Mouse (Mus musculus): ENCODE measurements at regions not wholly inside any gene's neighbourhood (a gene's known extent, or its start where the extent isn't known, plus 50 kb on each side); places are given as distances from the start of the nearest gene placed in this dataset.

GRCm38 (mm10) chr2:8026648-8027047 is 517.3 kb upstream of the Celf2 start:
- H3K27me3 ChIP-seq (replicated peaks; ENCODE audit: insufficient read depth, low read length), result no peaks in the 10 kb centered on the region
- no peak overlapping the region for H3K4me3 ChIP-seq (ENCODE audit: low read depth, low read length)

GRCm38 (mm10) chr2:8022651-8023050 is 513.3 kb upstream of the Celf2 start:
- WGBS, result 40% methylated on average over 3 of the region's 3 CpGs
- DNase-seq (ENCODE audit: low spot score) (no peak), ATAC-seq (no peak)
- no peak overlapping the region for H3K27ac ChIP-seq (ENCODE audit: low read length)
- no peak for TF ChIP-seq EP300 (IDR thresholded peaks at IDR 0.05)
- no peak for TF ChIP-seq CTCF (IDR thresholded peaks at IDR 0.05)
- H3K27me3 ChIP-seq (replicated peaks; ENCODE audit: insufficient read depth, low read length), result no peaks in the 10 kb centered on the region
- H3K4me2 ChIP-seq (replicated peaks; ENCODE audit: low read depth, low read length), result no peak overlapping the region
- H3K4me3 ChIP-seq (ENCODE audit: low read depth, low read length), result no peak overlapping the region
- no peaks in the 10 kb centered on the region for H3K9me3 ChIP-seq (ENCODE audit: low read length)
- no peaks in the 10 kb centered on the region for H3K36me3 ChIP-seq (ENCODE audit: insufficient read depth, low read length)
- no peak overlapping the region for H3K9ac ChIP-seq (replicated peaks; ENCODE audit: low read depth)
- H3K4me1 ChIP-seq (ENCODE audit: insufficient read depth, low read depth, low read length), result no peaks in the 10 kb centered on the region

More at GRCm38 (mm10) chr2:8026648-8027047, 517.3 kb upstream of the Celf2 start:
- H3K27ac ChIP-seq (ENCODE audit: low read length), result no peak overlapping the region
- no peak overlapping the region for H3K9ac ChIP-seq (replicated peaks; ENCODE audit: low read depth)
- H3K36me3 ChIP-seq (ENCODE audit: insufficient read depth, low read length), result no peaks in the 10 kb centered on the region
- no peaks in the 10 kb centered on the region for H3K9me3 ChIP-seq (ENCODE audit: low read length)
- H3K4me2 ChIP-seq (replicated peaks; ENCODE audit: low read depth, low read length), result no peak overlapping the region
- TF ChIP-seq EP300 (IDR thresholded peaks at IDR 0.05) (no peak), CTCF (IDR thresholded peaks at IDR 0.05) (no peak)
- 86% methylated on average over 10 of the region's 10 CpGs for WGBS
- H3K4me1 ChIP-seq (ENCODE audit: insufficient read depth, low read depth, low read length), result no peaks in the 10 kb centered on the region
- ATAC-seq, result no peak
- DNase-seq (ENCODE audit: low spot score), result no peak

DNA sequence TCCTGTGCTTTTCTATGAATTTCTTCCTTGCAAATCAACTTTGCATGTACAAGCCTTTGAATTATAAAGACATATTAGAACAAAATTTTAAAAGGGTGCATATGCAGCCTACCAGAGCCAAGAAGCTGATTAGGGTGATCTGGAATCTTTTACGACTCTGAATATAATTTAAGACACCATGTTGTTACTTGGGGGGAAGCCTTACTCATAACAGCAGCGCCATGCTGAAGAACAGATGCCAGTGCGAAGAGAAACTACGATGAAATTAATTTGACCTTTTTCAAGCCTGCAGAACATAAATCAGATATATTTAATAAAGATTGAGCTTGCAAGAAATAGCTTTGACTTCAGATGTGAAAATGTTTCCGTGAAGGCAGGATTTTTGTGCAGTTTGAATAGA is 512.7 kb upstream of the Celf2 start:
- ATAC-seq (no peak), DNase-seq (ENCODE audit: low spot score) (no peak)
- Histone ChIP-seq H3K4me2 (replicated peaks; ENCODE audit: low read depth, low read length) (no peak overlapping the region), H3K27me3 (replicated peaks; ENCODE audit: insufficient read depth, low read length) (no peaks in the 10 kb centered on the region), H3K9ac (replicated peaks; ENCODE audit: low read depth) (no peak overlapping the region), H3K4me3 (ENCODE audit: low read depth, low read length) (no peak overlapping the region), H3K9me3 (ENCODE audit: low read length) (no peaks in the 10 kb centered on the region), H3K36me3 (ENCODE audit: insufficient read depth, low read length) (no peaks in the 10 kb centered on the region), H3K27ac (ENCODE audit: low read length) (no peak overlapping the region), H3K4me1 (ENCODE audit: insufficient read depth, low read depth, low read length) (no peaks in the 10 kb centered on the region)
- TF ChIP-seq CTCF (IDR thresholded peaks at IDR 0.05), result no peak
- TF ChIP-seq EP300 (IDR thresholded peaks at IDR 0.05), result no peak
- 71% methylated on average over 5 of the region's 5 CpGs for WGBS

DNA sequence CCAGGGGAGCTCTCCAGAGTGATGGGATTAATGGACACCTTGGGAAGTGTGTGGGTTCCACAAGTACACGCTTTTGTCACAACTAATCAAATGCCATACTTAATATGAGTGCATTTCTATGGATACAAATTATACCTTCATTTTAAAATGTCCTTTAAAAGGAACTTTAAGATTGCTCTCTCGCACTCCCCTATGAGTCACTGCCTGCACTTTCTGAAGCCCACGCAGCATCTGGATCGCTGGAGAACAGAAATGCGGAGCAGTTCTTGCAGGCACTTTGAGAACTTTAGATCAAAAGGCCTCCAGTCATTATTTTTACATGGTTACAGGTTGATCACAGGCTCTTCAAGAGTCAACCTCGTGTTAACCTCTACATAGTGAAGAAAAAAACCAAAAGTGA is 503.5 kb upstream of the Celf2 start:
- no peak overlapping the region for H3K4me3 ChIP-seq (ENCODE audit: low read depth, low read length)
- no peaks in the 10 kb centered on the region for H3K4me1 ChIP-seq (ENCODE audit: insufficient read depth, low read depth, low read length)
- H3K27me3 ChIP-seq (replicated peaks; ENCODE audit: insufficient read depth, low read length), result no peaks in the 10 kb centered on the region
- H3K27ac ChIP-seq (ENCODE audit: low read length), result no peak overlapping the region
- WGBS, result 81% methylated on average over 6 of the region's 6 CpGs
- H3K36me3 ChIP-seq (ENCODE audit: insufficient read depth, low read length), result no peaks in the 10 kb centered on the region
- no peak overlapping the region for H3K9ac ChIP-seq (replicated peaks; ENCODE audit: low read depth)
- DNase-seq (ENCODE audit: low spot score) (no peak), ATAC-seq (no peak)
- H3K4me2 ChIP-seq (replicated peaks; ENCODE audit: low read depth, low read length), result no peak overlapping the region
- no peaks in the 10 kb centered on the region for H3K9me3 ChIP-seq (ENCODE audit: low read length)
- no peak for TF ChIP-seq CTCF (IDR thresholded peaks at IDR 0.05)
- no peak for TF ChIP-seq EP300 (IDR thresholded peaks at IDR 0.05)

DNA sequence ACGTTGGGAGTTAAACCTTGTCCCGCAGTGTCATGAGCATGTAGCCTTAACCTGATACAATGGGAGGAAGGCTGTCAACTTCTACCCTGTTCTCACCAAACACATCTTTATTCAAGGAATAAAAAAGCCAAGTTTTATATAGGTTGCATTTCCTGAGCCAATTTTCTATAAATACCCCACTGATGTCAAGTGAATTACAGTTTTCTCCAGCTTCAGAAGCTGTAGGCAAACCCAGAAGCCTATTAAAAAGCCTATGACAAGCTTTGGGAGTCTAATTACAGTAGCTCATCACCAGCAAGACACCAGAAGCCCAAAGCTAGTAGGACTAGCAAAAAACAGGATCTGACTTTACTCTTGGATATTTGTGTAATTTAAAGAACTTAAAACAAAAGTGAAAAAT is 490.1 kb upstream of the Celf2 start:
- TF ChIP-seq EP300 (IDR thresholded peaks at IDR 0.05), result no peak
- no peak for TF ChIP-seq CTCF (IDR thresholded peaks at IDR 0.05)
- Histone ChIP-seq H3K4me1 (ENCODE audit: insufficient read depth, low read depth, low read length) (no peaks in the 10 kb centered on the region), H3K4me2 (replicated peaks; ENCODE audit: low read depth, low read length) (no peak overlapping the region), H3K36me3 (ENCODE audit: insufficient read depth, low read length) (no peaks in the 10 kb centered on the region), H3K27me3 (replicated peaks; ENCODE audit: insufficient read depth, low read length) (no peaks in the 10 kb centered on the region), H3K9ac (replicated peaks; ENCODE audit: low read depth) (no peak overlapping the region), H3K4me3 (ENCODE audit: low read depth, low read length) (no peak overlapping the region), H3K27ac (ENCODE audit: low read length) (no peak overlapping the region), H3K9me3 (ENCODE audit: low read length) (no peaks in the 10 kb centered on the region)
- WGBS, result 83% methylated on average over 2 of the region's 2 CpGs
- ATAC-seq (no peak), DNase-seq (ENCODE audit: low spot score) (no peak)

DNA sequence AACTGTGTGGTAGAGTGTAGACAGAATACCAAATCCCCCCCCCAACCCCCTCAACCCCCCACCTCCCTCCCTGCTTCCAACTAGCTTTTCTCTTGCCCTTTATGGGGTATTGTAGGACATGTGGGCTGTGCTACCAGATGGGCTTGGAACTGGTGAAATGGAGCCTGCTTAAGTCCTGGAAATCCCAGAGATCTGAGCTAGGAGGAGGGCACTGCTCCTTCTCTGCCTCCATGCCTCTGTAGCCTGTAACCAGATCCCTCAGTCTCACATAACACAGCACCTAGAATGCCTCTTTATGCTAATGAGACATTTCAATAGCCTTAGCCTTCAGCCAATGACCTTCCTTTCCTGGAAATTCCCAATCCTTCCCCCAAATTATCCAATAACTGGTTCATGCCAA is 465.1 kb upstream of the Celf2 start:
- Histone ChIP-seq H3K4me1 (ENCODE audit: insufficient read depth, low read depth, low read length) (no peaks in the 10 kb centered on the region), H3K27me3 (replicated peaks; ENCODE audit: insufficient read depth, low read length) (no peaks in the 10 kb centered on the region), H3K9ac (replicated peaks; ENCODE audit: low read depth) (no peak overlapping the region), H3K4me2 (replicated peaks; ENCODE audit: low read depth, low read length) (no peak overlapping the region), H3K27ac (ENCODE audit: low read length) (no peak overlapping the region), H3K4me3 (ENCODE audit: low read depth, low read length) (no peak overlapping the region), H3K36me3 (ENCODE audit: insufficient read depth, low read length) (no peaks in the 10 kb centered on the region), H3K9me3 (ENCODE audit: low read length) (no peaks in the 10 kb centered on the region)
- DNase-seq (ENCODE audit: low spot score) (no peak), ATAC-seq (no peak)
- TF ChIP-seq EP300 (IDR thresholded peaks at IDR 0.05) (no peak), CTCF (IDR thresholded peaks at IDR 0.05) (no peak)

DNA sequence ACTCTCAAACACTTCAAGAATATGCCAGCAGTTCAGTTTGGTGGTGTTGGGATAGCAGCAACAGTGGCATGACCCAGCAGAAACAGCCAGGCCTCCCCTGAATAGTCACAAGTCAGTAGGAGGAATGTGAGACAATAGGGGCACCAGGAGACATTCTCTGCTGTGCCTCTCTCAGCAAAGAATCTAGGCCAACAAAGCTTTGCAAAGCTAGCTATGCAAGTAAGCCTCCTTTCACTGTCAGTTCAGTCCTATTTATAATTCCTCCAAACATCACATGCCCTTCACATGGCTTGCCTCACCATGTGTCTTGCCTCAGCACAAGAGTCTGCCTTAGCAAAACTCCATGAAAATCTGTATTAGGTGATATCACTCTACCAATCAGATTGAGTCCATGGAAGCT is 454.1 kb upstream of the Celf2 start:
- no peak overlapping the region for H3K4me2 ChIP-seq (replicated peaks; ENCODE audit: low read depth, low read length)

More for the DNA sequence above, 454.1 kb upstream of the Celf2 start:
- H3K9ac ChIP-seq (replicated peaks; ENCODE audit: low read depth), result no peak overlapping the region
- H3K27ac ChIP-seq (ENCODE audit: low read length), result no peak overlapping the region
- no peaks in the 10 kb centered on the region for H3K9me3 ChIP-seq (ENCODE audit: low read length)
- no peaks in the 10 kb centered on the region for H3K4me1 ChIP-seq (ENCODE audit: insufficient read depth, low read depth, low read length)
- ATAC-seq (no peak), DNase-seq (ENCODE audit: low spot score) (no peak)
- H3K36me3 ChIP-seq (ENCODE audit: insufficient read depth, low read length), result no peaks in the 10 kb centered on the region
- TF ChIP-seq CTCF (IDR thresholded peaks at IDR 0.05), result no peak
- TF ChIP-seq EP300 (IDR thresholded peaks at IDR 0.05), result no peak
- H3K27me3 ChIP-seq (replicated peaks; ENCODE audit: insufficient read depth, low read length), result no peaks in the 10 kb centered on the region
- H3K4me3 ChIP-seq (ENCODE audit: low read depth, low read length), result no peak overlapping the region
